Mouse (Mus musculus) thymus, postnatal 0 days (tissue): ENCODE data around the gene Zfand3. TPM values are rescaled to one million over a fixed set of nuclear protein-coding genes. Genes with fewer than 3 reads are reported as not detected.

Experiments used
- DNase-seq: peaks from one replicate; pipeline ENCODE4 v3.0.0-alpha.2; 2015; ENCODE audit warnings: low spot score
- polyA plus RNA-seq: library from polyadenylated mRNA; unstranded; fragments of >200 nt; fragmentation: Nextera tagmentation; extraction: Ambion mirVana; gene quantifications from 2 replicates; pipeline ENCODE4 v1.2.1, GENCODE M21; 2015

Gene Zfand3
- polyA plus RNA-seq, 1 experiment from 2014 or later = 35.0 TPM

DNA sequence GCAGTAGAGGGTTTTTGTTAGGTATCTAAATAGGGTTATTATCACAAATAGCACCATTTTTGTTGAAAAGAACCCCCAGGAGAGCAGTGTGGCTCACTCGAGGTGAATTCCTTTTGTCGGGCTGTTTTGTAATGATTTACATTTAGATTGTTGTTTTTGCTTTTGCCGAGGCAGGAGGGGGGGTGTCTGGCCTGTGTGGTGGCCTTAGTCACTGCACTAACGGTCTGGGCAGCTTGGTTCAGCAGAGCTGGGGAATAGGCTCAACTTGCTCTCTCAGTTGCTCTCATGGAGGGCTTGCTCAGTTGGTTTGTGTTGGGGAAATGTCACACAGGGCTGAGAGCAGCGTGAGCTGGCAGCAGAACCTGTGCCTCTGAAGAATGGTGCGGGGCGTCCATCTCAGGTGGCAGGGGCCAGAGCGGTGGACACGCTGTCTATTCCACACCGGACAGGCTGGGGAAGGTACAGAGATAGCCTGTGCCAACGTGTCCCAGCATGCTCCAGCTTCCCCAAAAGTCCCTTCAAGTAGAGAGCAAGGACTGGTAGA, 186.6 kb downstream of the Zfand3 start:
- no peak for DNase-seq

DNA sequence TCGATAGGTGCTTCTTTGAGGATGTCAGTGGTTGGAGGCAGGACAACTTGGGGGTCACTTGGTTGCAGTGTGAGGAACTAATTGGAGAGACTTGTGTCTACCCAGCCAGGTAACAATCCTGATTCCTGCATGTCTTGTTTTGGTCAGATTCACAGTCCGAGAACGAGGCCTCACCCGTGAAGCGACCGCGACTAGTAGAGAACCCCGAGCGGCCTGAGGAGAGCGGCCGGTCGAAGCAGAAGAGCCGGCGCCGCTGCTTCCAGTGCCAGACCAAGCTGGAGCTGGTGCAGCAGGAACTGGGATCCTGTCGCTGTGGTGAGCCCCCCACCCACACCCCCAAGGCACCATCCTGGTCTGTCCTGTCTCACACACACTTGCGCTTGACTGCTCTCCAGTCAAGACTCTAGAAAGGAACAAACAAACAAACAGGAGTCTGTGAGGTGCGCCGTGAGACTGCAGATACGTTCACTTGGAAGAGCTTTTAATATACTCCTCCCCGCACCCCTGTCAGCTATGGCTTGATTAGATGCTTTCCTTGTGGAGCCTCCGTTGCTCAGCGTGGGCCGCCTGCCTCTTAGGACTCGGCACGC, 188.0 kb downstream of the Zfand3 start:
- no peak for DNase-seq

DNA sequence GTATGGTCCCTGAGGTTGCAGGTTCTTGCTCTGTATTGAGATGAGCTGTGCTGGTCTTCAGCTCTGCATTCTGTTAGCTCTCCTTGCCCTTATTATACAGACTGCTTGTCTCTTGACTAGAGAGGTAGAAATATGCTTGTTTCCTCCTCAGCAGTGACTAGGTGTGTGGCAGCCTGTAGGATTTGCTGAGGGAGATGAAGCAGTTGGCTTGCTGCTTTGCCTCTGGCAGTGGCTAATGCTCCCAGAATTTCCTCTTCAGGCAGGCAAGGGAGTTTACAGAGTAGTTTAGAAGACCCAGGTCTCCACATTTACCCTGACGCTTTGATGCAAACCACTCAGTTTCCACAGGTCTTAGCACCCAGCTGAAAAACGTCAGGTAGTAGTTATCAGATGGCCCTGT, 189.1 kb downstream of the Zfand3 start:
- no peak for DNase-seq

DNA sequence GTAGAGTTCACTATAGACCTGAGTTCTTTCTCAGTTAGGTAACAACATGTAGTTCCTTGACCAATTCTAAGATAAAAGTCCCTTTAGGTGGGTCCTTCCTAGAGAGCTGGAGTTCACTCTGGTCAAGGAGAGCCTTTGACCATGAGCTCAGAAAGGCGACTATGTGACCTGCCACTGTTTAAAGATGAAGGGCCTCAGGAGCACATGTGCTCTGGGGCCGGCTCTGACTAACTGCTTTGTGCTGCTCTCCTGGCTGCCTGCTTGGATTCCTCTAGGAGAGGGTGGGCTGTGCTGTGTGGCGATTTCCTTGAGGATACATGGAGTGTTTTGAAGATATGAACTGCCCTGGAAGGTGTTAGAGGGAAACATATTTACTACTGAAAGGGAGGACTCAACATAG, 189.6 kb downstream of the Zfand3 start:
- no peak for DNase-seq

DNA sequence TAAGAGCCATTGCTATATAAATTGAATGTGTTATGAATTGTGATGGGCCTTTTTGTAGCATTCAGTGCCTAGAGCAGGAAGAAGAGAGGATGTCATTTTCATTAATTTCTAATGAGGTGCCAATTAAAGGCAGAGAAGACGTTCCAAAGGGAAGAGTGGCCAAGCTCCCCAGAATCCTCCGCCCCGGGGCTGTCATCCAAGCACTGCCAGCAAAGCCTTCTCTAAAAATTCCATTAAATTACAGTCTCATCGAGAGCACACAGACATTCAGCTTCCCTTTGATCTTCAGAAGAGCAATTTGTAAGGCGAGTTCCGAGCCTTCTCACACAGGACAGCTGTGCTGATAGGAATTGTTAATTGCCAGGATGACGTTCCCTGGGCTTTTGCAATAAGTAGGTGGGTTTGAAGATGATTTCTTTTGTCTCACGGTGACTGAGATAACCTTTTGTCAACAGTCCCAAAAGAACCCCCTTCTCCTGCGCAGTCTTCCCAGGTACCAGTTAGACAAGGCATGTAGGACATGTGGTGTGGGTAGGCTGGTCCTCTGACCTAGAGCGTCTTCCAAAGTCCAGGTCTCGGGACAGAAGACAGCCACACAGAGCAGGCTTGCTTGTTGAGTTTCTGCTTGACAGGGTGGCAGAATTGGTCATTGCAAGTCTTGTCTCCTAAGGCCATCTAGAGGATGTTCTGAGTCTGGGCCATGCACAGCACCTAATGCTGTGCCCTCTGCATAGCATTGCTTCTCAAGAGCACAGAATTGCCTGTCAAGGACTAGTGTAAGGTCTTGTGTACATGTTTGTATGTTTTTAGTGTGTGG, 190.3 kb downstream of the Zfand3 start:
- DNase-seq = no peak

DNA sequence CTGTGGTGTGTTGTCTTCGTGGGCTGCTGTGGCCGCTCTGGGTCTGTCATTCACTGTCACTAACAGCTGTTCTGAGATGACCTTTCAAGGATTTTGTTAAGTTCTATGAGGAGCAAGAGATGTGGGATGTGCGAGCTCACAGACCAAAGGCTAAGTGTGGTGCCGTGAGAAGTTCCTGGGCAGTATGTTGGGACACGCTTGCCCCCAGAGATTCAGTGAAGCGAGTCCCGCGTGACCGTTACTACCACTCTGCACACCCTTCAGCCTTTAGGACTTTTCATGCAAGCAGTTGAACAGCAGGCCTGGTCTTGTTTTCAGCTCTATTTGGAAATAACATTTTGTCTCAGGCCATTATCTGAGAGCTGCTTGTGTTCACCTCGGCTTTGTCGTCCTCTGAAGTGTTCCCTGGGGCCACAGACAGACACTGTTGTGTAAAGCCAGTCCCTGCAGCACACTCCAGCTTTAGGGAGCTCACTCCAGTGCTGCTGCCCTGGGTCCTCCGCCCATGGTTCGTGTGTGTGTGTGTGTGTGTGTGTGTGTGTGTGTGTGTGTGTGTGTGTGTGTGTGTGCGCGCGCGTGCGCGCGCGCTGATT, 191.2 kb downstream of the Zfand3 start:
- DNase-seq = no peak

DNA sequence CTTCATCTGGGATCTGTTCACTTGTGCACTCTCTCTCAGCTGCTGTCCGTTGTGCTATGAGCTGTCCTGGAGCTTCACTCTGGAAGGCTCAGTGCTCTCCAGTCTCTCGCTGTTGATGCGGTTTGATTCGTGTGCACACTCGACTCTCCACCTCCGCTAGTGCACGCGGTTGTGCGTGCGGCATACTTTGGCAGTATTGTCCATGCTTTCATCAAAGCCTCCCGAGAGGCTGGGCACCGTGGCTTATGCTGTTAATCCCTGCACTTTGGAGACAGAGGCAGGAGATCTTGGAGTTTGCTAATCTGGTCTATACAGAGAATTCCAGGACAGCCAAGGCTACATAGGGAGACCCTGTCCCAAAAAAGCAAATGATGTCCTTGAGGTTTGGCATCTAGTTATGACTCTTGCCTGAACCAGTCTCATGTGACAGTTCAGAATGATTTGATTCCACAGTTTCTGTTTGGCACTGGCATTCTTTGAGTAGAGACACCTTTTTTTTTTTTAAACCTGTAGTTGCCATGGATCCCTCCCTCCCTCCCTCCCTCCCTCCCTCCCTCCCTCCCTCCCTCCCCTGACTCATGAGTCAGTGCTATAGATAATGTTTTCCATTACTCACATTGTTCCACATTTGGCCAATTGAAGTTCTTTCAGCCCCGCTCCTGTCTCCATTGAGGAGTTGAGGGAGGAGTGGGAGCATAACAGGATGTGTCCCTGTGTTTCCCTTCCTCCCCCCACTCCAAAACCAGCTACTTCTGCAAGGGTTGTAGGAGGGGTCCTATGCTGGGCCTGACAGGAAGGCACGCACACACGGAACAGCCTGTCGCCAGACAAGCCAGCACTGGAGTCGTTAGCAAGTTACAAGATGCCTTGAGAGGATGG, 192.1 kb downstream of the Zfand3 start:
- peak; percentile 23 for DNase-seq

DNA sequence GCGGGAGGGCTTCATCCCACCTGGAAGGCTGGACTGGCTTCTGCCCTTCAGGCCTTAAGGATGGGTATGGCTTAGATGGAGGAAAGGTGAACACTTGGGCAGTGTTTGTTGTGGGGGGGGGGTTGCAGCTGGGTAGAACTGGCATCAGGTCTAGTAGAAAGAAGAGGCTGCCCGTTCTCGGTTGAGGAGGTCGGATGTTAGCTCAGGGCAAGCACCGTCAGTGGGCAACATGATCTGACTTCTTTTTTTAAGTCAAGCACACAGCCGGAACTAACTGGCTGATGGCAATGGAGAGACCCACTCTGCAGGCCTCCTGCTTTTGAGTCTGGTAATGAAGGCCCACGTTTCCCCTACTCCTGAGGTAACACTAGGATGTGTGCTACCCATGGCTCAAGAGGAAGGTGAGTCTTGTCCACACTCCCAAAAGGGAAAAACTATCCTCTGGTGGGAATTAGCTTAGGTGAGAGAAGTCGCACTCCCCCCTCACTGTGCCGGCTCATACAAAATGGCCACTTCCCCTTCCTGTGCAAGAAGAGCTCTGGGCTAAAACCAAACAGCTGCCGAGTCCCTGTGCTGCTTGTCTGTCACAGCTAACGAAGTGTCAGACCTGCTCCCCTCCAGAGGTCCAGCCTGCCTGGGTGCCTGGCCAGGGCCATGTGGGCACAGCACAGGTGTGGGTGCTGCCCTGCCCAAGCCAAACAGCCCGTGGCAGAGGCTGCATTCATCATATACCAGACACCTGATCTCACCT, 192.9 kb downstream of the Zfand3 start:
- DNase-seq = peak; percentile 65

DNA sequence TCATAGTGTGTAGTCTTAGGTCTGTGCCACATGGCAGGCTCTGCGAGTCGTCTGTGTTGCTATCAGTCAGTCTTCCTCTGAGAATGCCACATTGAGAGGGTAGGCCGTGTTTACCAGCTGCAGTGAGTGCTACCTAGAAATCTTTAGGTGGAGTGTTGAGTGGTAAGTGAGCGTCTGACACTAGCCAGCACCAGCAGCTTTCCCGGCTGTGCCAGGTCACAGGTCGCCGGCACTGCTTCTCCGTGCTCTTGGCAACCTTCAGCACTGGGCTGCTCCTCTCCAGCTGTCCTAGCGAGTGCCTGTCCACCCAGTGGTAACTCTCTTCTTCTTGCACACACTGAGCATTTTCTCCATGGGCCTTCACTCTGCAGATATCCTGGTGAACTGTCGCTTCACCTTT, 193.9 kb downstream of the Zfand3 start:
- no peak for DNase-seq

DNA sequence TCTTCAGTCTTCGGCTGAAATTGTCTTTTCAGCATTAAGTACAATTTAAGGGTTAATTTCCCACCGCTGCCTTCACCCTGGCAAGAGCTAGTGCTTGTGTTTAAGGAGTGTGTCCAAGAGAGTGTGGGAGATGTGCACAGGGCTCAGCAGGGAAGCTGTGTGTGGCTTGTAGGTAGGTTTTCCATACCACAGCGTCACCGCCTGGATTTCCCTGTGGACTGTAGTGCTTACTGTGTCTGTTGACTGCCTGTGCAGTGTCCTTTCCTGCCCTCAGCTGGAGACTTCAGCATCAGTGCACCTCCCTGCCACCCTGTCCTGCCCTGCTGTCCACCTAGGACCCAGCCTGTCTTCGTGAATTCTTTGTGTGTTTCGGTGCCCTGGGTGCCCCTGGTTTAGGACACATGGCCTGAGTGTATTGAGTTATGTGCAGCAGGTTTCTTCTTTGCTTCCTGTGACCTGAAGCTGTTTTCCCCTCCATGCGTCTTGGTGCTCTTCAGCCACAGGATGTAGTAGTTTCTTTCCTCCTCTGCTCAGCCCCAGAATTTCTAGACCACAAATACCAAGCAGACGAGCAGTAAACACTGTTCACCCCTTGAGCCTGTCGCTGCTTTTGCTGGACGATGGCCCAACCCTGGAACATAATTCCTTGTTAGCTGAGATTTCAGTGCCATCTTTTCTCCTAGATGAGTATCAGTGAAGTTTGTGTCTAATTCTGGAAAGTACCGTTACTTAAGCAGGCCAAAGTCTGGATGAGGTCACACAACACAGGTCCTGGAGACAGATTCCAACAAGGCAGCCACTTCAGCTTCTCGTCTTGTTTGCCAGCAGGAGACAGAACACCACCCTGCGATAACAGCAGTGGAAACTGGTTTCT, 195.1 kb downstream of the Zfand3 start:
- DNase-seq = peak; percentile 34

DNA sequence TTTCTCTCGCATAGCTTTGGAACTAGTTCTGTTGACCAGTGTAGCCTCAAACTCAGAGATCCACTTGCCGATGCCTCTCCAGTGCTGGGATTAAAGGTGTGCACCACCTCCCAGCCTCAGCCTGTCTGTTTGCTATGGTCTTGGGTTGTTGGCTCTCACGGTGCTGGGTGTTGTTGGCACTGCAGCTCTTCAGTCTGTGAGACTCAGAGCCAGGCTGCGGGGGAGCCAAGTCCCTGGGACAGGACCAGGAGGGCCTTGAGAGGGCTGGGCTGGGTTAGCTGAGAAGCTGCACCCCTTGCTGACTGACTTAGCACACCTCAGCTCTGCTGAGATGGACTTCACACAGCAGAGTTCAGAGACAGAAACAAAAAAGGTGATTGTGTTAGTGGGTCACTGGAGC, 195.8 kb downstream of the Zfand3 start:
- DNase-seq = no peak

DNA sequence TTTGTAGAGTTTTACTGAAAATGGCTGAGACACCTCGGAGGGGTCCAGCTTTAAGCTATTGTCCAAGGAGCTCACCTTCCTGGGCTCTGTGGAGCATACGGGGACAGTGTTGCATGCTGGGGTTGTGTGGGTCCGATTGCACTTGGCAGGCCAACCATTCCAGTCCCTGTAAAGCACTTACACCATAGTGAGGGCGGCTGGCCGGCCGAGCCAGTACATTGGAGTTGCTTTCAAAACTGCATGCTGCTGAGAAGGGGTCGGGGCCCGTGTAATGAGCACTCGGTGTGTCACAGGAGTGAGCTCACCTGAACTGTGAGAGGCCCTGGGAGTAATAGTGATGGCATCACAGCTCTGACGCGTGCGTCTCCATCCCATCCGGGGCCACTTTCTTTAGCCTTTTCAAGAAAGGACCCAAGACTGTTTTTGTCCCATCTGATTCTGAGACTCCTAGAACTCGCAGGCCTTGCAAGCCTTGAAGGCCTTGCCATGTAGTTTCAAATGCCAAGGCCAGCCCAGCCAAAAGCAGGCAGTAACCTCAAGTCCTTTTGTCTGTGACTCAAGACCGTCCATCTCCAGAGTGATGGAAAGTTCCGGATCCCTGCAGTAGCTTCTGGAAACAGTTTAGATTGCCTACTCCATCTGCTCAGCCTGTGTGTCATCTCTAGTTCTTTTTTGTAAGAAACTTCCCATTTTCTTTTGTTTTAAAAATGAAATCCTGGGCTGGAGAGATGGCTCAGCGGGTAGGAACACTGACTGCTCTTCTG, 200.7 kb downstream of the Zfand3 start:
- DNase-seq = no peak

DNA sequence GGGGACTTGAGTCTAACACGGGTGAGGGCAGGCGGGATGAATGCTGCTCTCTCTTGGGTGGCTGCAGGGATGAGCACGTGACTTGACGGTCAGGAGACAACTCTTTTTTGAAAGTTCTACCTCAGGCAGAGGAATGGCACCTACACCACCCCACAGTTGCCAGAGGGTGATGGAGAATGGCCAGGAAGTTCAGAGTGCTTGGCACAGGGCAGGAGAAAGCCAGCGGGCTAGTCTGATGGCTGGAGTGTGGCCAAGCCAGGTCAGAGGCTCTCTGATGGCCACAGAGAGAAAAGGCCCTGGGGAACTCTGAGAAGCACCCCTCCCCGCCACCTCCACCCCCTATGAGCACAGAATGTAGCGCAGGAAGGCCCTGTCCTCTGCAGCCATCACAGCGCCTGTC, 205.7 kb downstream of the Zfand3 start:
- DNase-seq = no peak

DNA sequence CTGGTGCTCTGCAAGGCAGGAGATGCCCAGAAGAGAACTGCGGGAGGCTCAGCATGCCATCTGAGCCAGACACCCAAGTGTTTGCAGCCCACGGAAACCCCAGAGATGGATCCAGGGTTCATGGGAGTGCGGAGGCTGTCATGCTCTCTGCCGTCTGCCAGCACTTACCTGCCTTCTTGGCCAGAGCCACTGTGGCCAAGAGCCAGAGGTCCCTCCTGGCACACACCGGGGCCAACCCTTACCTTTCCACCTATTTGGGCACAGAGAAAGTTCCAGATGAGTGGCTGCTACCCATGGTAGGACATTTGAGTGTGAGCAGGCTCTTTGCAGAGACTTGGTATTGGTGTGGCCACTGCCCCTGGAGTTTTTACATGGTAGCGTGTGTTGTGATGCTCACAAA, 206.4 kb downstream of the Zfand3 start:
- no peak for DNase-seq

DNA sequence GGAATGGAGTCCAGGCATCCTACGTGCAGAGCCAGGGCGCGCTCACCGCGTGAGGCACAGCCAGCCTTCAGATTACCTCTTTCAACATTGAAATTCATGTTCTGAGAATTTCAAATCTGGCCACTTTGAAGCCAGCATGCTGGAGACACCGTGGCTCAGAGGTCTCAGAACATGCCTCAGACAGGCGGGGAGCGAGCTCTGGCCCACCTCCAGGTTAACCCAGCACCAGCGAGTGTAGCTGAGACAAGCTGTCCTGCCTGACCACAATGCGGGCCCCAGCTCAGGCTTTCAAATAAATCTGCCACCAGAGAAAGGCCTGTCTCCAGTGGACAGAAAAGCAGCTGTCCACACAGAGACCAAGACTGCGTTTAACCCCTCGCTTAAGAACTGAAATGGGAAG, 208.1 kb downstream of the Zfand3 start:
- DNase-seq = no peak

DNA sequence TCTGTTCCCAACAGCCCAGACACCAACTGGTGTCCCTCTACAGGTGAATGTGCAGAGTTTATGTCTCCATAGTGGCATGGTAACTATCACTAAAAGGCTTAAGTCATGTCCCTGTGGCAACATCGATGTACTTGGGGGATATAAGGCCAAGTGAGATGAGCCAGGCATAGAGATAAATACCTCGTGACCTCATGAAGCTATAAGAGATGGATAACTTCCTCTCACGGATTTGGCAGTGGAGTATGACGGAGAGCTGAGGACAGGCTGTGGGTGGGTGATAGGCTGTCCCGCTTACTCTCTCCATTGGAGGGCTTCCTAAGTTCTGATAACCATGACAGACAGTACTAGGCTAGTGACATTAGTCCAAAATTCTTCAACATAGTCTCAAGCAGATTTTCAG, 208.8 kb downstream of the Zfand3 start:
- no peak for DNase-seq

DNA sequence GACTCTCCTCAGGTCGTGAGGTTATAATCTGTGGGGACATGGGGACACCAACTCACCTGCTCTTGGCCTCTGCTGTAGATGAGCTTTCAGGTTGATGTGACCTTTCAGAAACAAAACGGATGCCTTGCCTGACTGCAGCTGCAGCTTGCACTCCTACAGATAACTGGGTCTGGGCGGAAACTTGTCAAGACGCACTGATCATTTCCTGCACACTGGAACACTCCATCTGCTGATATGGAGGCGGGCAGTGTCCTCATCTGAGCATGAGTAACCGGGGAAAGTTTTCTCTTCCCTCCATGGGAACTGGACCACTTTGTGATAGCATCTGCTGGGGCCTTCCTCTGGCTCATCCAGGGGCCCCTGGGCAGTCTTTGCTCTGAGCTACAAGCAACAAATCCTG, 209.9 kb downstream of the Zfand3 start:
- DNase-seq = no peak

DNA sequence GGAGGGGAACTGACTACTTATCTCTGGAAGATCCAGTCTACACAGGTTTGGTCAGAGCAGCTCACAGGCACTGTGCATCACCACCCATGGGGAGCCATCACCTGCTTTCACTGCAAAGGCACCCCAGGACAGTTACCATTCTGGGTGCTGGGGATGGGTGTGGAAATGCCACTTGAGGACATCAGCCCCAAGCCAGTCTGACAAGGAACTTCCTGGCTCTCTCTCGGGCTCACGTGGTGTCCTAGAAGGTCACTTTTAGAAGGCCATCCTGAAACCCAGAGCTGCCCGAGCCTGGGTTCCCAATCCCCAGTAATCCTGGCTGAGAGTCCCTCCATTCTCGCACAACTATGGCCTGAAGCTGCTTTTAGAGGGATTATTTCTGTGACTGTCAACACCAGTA, 211.2 kb downstream of the Zfand3 start:
- DNase-seq = no peak

DNA sequence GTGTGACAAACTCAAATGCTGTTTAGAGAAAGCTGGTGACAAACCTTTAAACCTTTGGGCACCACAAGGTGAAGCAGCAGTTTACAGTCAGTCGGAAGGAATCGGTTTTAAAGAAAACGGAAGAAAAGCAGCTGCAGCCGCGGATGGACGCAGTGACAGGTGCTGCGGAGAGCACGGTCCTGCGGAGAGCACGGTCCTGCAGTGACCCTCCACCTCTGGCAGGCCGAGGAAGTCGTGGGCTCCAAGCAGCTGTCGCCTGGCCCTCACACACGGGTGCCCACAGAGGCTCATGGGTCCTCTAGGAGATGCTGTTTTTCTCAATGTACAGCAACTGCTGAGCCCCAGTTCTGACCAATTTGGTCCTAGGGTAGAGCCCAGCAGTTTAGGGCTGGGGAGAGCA, 217.1 kb downstream of the Zfand3 start:
- no peak for DNase-seq
